Mouse (Mus musculus) left cerebral cortex, adult 18-20 months (tissue): Measurements from ENCODE around the gene Dpp6. TPM values are rescaled to one million over a fixed set of nuclear protein-coding genes. Genes with fewer than 3 reads are reported as not detected.
A peak's percentile ranks its signal among the peaks of the same experiment; 100 is the strongest.

ENCODE experiments used
- DNase-seq, 2 experiments: peaks; one replicate each; pipeline ENCODE4 v3.0.0; 2021 to 2022; ENCODE audit warnings: low spot score in 2 of 2, mixed read lengths in 1 of 2
- long read RNA-seq, 2 experiments: library from polyadenylated mRNA; stranded (forward); transcript quantifications; one replicate each; pipeline ENCODE4 v2.0.0; 2021
- total RNA-seq, 2 experiments: library from RNA; stranded (reverse); gene quantifications; 2 replicates each; pipeline ENCODE4 v1.2.3; 2021

Gene Dpp6
- total RNA-seq, result 100 to 1,000 TPM; 162 to 164 TPM
- long read RNA-seq, experiment 1, full-length matches to known transcripts, result 27 of 44 reads
- long read RNA-seq, experiment 1, partial matches to known transcripts, result 11 of 44 reads
- long read RNA-seq, experiment 1, other reads (novel, unspliced or antisense), result 6 of 44 reads
- long read RNA-seq, experiment 2, full-length matches to known transcripts, result 30 of 47 reads
- long read RNA-seq, experiment 2, partial matches to known transcripts, result 15 of 47 reads
- long read RNA-seq, experiment 2, other reads (novel, unspliced or antisense), result 2 of 47 reads

GRCm38 (mm10) chr5:26816975-26817941 is at the start of gene Dpp6:
Gene Dpp6 (plus strand): TSS chr5:26817203.
- peak; percentile 5 to 25 for DNase-seq

- no peak for DNase-seq
These were observed 33.0 kb upstream of the Dpp6 start for GRCm38 (mm10) chr5:26783955-26784354.

- no peak for DNase-seq
These were observed 21.5 kb upstream of the Dpp6 start for GRCm38 (mm10) chr5:26795524-26795923.

GRCm38 (mm10) chr5:26835972-26836371 is 19.0 kb downstream of the Dpp6 start:
- no peak for DNase-seq

- no peak for DNase-seq
These were observed 24.1 kb downstream of the Dpp6 start for GRCm38 (mm10) chr5:26841151-26841550.

- no peak for DNase-seq
These were observed 37.7 kb downstream of the Dpp6 start for GRCm38 (mm10) chr5:26854746-26855145.

- peak; percentile 4 to 9 for DNase-seq
These were observed 58.4 kb downstream of the Dpp6 start for GRCm38 (mm10) chr5:26875449-26875848.

- DNase-seq, result no peak
These were observed 70.5 kb downstream of the Dpp6 start for GRCm38 (mm10) chr5:26887496-26887895.

- DNase-seq, result no peak
These were observed 71.1 kb downstream of the Dpp6 start for GRCm38 (mm10) chr5:26888080-26888479.

GRCm38 (mm10) chr5:26894346-26894745 is 77.3 kb downstream of the Dpp6 start:
- DNase-seq, result no peak

GRCm38 (mm10) chr5:26903786-26904185 is 86.8 kb downstream of the Dpp6 start:
- peak; percentile 34 to 68 for DNase-seq

GRCm38 (mm10) chr5:26904324-26905041 is 87.5 kb downstream of the Dpp6 start:
- peak; percentile 12 to 44 for DNase-seq

- DNase-seq, result no peak
These were observed 90.1 kb downstream of the Dpp6 start for GRCm38 (mm10) chr5:26907151-26907550.

GRCm38 (mm10) chr5:26908612-26909011 is 91.6 kb downstream of the Dpp6 start:
- no peak for DNase-seq

GRCm38 (mm10) chr5:26910353-26910752 is 93.3 kb downstream of the Dpp6 start:
- no peak for DNase-seq

- DNase-seq, result no peak
These were observed 95.0 kb downstream of the Dpp6 start for GRCm38 (mm10) chr5:26911965-26912364.

GRCm38 (mm10) chr5:26918763-26919162 is 101.8 kb downstream of the Dpp6 start:
- DNase-seq, result no peak

GRCm38 (mm10) chr5:26924552-26924951 is 107.5 kb downstream of the Dpp6 start:
- no peak for DNase-seq

- DNase-seq, result no peak
These were observed 115.6 kb downstream of the Dpp6 start for GRCm38 (mm10) chr5:26932413-26933122.

GRCm38 (mm10) chr5:26934911-26935310 is 117.9 kb downstream of the Dpp6 start:
- no peak for DNase-seq

- DNase-seq, result no peak
These were observed 124.5 kb downstream of the Dpp6 start for GRCm38 (mm10) chr5:26941471-26941870.
